Mouse (Mus musculus) embryonic facial prominence, embryonic 11.5 days (tissue): ENCODE results near the gene Vmn2r24. TPM values are rescaled to one million over a fixed set of nuclear protein-coding genes. Genes with fewer than 3 reads are reported as not detected.
"Not testable (repeated sequence)": the region's sequence is repeated elsewhere in the genome, so short reads cannot be mapped to it uniquely, and the experiment has no call there.

Experiments
- ATAC-seq: fragments of 200-750 bp; cut with Nextera tagmentation; replicated peaks from 2 replicates; pipeline ENCODE4 v1.8.0; 2017; ENCODE audit warnings: low read depth; ENCODE audit not compliant: insufficient number of reproducible peaks, low FRiP score, low TSS enrichment
- DNase-seq: peaks from one replicate; pipeline ENCODE4 v3.0.0-alpha.2; 2015; ENCODE audit warnings: low spot score
- H3K27ac ChIP-seq: fragments of 300-500 bp; sonication (generic); replicated peaks from 2 replicates; pipeline ENCODE4 v1.5.1; 2014; ENCODE audit warnings: mild to moderate bottlenecking, low read depth, low read length, control low read depth
- H3K27me3 ChIP-seq: fragments of 300-500 bp; sonication (generic); 2 replicates; pipeline ENCODE4 v1.6.1; 2014; ENCODE audit warnings: mild to moderate bottlenecking, low read length, moderate library complexity, mixed read lengths; ENCODE audit not compliant: control insufficient read depth, insufficient read depth
- H3K36me3 ChIP-seq: fragments of 300-500 bp; sonication (generic); replicated peaks from 2 replicates; pipeline ENCODE4 v1.6.1; 2014; ENCODE audit warnings: low read depth, mild to moderate bottlenecking, low read length, moderate library complexity, mixed read lengths; ENCODE audit not compliant: control insufficient read depth, insufficient read depth
- H3K4me1 ChIP-seq: fragments of 300-500 bp; sonication (generic); 2 replicates; pipeline ENCODE4 v1.6.1; 2014; ENCODE audit warnings: low read length, mixed read lengths; ENCODE audit not compliant: control insufficient read depth, insufficient read depth
- H3K4me2 ChIP-seq: fragments of 300-500 bp; sonication (generic); 2 replicates; pipeline ENCODE4 v1.6.1; 2014; ENCODE audit warnings: low read depth, mild to moderate bottlenecking, control low read depth, low read length, moderate library complexity
- H3K4me3 ChIP-seq: fragments of 300-500 bp; sonication (generic); 2 replicates; pipeline ENCODE4 v1.5.1; 2014; ENCODE audit warnings: low read depth, low read length, control low read depth
- H3K9ac ChIP-seq: fragments of 300-500 bp; sonication (generic); replicated peaks from 2 replicates; pipeline ENCODE4 v1.6.1; 2014; ENCODE audit warnings: mild to moderate bottlenecking, control low read depth, low read length
- H3K9me3 ChIP-seq: fragments of 300-500 bp; sonication (generic); replicated peaks from 2 replicates; pipeline ENCODE4 v1.6.1; 2016; ENCODE audit warnings: mild to moderate bottlenecking, low read length, inconsistent platforms, mixed read lengths; ENCODE audit not compliant: control insufficient read depth
- WGBS: fragments of 180-500 bp; shearing (Covaris S2); extraction: QIAGEN DNeasy Blood & Tissue Kit; methylation state at CpG from one replicate; pipeline ENCODE4 v1.1.7; 2014; 5-methylcytosine and 5-hydroxymethylcytosine counted together
- polyA plus RNA-seq: library from polyadenylated mRNA; unstranded; fragments of >200 nt; fragmentation: Nextera tagmentation; extraction: Ambion mirVana; gene quantifications from 2 replicates; pipeline ENCODE4 v1.2.1, GENCODE M21; 2014

Gene Vmn2r24
- not detected in 2 replicates for polyA plus RNA-seq

GRCm38 (mm10) chr6:123778579-123778978 lies at the start of gene Vmn2r24:
Gene Vmn2r24, plus strand, starts transcription at chr6:123778879.
- H3K27me3 ChIP-seq = no peaks in the 10 kb centered on the region
- DNase-seq (no peak), ATAC-seq (no peak)
- H3K9ac ChIP-seq = no peak within 1 kb of the TSS
- no peak within 1 kb of the TSS for H3K4me2 ChIP-seq
- H3K27ac ChIP-seq = no peak within 1 kb of the TSS
- no peaks in the 10 kb centered on the region for H3K9me3 ChIP-seq
- no peaks in the 10 kb centered on the region for H3K36me3 ChIP-seq
- 74% methylated on average over 1 of the region's 1 CpGs for WGBS
- no peaks in the 10 kb centered on the region for H3K4me1 ChIP-seq
- no peak within 1 kb of the TSS for H3K4me3 ChIP-seq

- no peaks in the 10 kb centered on the region for H3K4me1 ChIP-seq
- WGBS = 84% methylated on average over 3 of the region's 3 CpGs
- no peaks in the 10 kb centered on the region for H3K9me3 ChIP-seq
- ATAC-seq = no peak
- H3K4me2 ChIP-seq = no peak overlapping the region
- no peak overlapping the region for H3K9ac ChIP-seq
- H3K4me3 ChIP-seq = no peak overlapping the region
- no peak for DNase-seq
- H3K36me3 ChIP-seq = no peaks in the 10 kb centered on the region
- no peaks in the 10 kb centered on the region for H3K27me3 ChIP-seq
- H3K27ac ChIP-seq = no peak overlapping the region
Measured at GRCm38 (mm10) chr6:123770031-123770430, 8.6 kb upstream of the Vmn2r24 start.

- H3K4me2 ChIP-seq = no peak overlapping the region
- H3K27me3 ChIP-seq = no peaks in the 10 kb centered on the region
- H3K27ac ChIP-seq = no peak overlapping the region
- WGBS = 61% methylated on average over 2 of the region's 2 CpGs
- no peaks in the 10 kb centered on the region for H3K9me3 ChIP-seq
- DNase-seq (no peak), ATAC-seq (no peak)
- no peaks in the 10 kb centered on the region for H3K4me1 ChIP-seq
- no peaks in the 10 kb centered on the region for H3K36me3 ChIP-seq
- no peak overlapping the region for H3K4me3 ChIP-seq
- no peak overlapping the region for H3K9ac ChIP-seq
Measured at GRCm38 (mm10) chr6:123784857-123785256, 6.2 kb downstream of the Vmn2r24 start.

GRCm38 (mm10) chr6:123793746-123794145 lies 15.1 kb downstream of the Vmn2r24 start:
- no peak for ATAC-seq
- H3K9ac ChIP-seq = no peak overlapping the region
- H3K27me3 ChIP-seq = no peaks in the 10 kb centered on the region
- no peaks in the 10 kb centered on the region for H3K9me3 ChIP-seq
- H3K4me2 ChIP-seq = no peak overlapping the region
- H3K4me1 ChIP-seq = no peaks in the 10 kb centered on the region
- no peak overlapping the region for H3K27ac ChIP-seq
- 28% methylated on average over 9 of the region's 9 CpGs for WGBS
- DNase-seq = no peak
- H3K36me3 ChIP-seq = no peaks in the 10 kb centered on the region
- H3K4me3 ChIP-seq = no peak overlapping the region

- H3K27ac ChIP-seq, H3K4me1 ChIP-seq: not testable (repeated sequence)
Measured at GRCm38 (mm10) chr6:123810291-123810690, 31.6 kb downstream of the Vmn2r24 start.

GRCm38 (mm10) chr6:123819951-123820350 lies 41.3 kb downstream of the Vmn2r24 start:
- DNase-seq (no peak), ATAC-seq (no peak)
- H3K9ac ChIP-seq = no peak overlapping the region
- H3K27ac ChIP-seq = no peak overlapping the region
- no peaks in the 10 kb centered on the region for H3K27me3 ChIP-seq
- H3K4me2 ChIP-seq = no peak overlapping the region
- H3K9me3 ChIP-seq = no peaks in the 10 kb centered on the region
- no peaks in the 10 kb centered on the region for H3K36me3 ChIP-seq
- no peaks in the 10 kb centered on the region for H3K4me1 ChIP-seq
- WGBS = 75% methylated on average over 8 of the region's 8 CpGs
- no peak overlapping the region for H3K4me3 ChIP-seq

More at GRCm38 (mm10) chr6:123810291-123810690, 31.6 kb downstream of the Vmn2r24 start:
- not testable (repeated sequence) for ATAC-seq, H3K9me3 ChIP-seq, H3K27me3 ChIP-seq, H3K4me3 ChIP-seq, H3K36me3 ChIP-seq, H3K9ac ChIP-seq, DNase-seq, H3K4me2 ChIP-seq

GRCm38 (mm10) chr6:123853363-123853762 lies 74.7 kb downstream of the Vmn2r24 start, which contains the start of gene Vmn2r25:
Gene Vmn2r25, minus strand, starts transcription at chr6:123853463.
- not testable (repeated sequence) for H3K4me3 ChIP-seq, H3K4me1 ChIP-seq, H3K9ac ChIP-seq, H3K27me3 ChIP-seq, H3K9me3 ChIP-seq, H3K36me3 ChIP-seq, H3K27ac ChIP-seq, H3K4me2 ChIP-seq, ATAC-seq, DNase-seq
- WGBS = 55% methylated on average over 1 of the region's 2 CpGs
